Mouse (Mus musculus) granulocyte monocyte progenitor cell, adult 5-6 weeks (primary cell): ENCODE data around the gene Ppp2r5c. TPM values are rescaled to one million over a fixed set of nuclear protein-coding genes. Genes with fewer than 3 reads are reported as not detected.

ENCODE experiments used
- ATAC-seq: replicated peaks from 2 replicates; pipeline ENCODE4 v1.8.0; 2016; ENCODE audit warnings: mild to moderate bottlenecking, moderate TSS enrichment, inconsistent platforms; ENCODE audit not compliant: poor library complexity, severe bottlenecking
- total RNA-seq, 2 experiments: library from RNA; stranded (forward) in 1 of 2; stranded (reverse) in 1 of 2; fragments of 200-712, 200-1000 nt in 1 of 2; fragments of >200 nt in 1 of 2; fragmentation: Nextera tagmentation in 1 of 2; gene quantifications; 2 replicates each; pipeline ENCODE4 v1.2.3; 2014 to 2017

Ppp2r5c gene
- total RNA-seq, 2 experiments from 2014 or later: 113 to 215 TPM

- no peak for ATAC-seq
These were observed 153.5 kb downstream of the Ppp2r5c start for GRCm38 (mm10) chr12:110600225-110600991.

- peak; percentile 79 for ATAC-seq
These were observed 154.6 kb downstream of the Ppp2r5c start, which contains the start of gene Dync1h1 for GRCm38 (mm10) chr12:110601241-110602218. Dync1h1 (plus strand) TSS chr12:110601452.

- peak; percentile 62 for ATAC-seq
These were observed 159.2 kb downstream of the Ppp2r5c start for GRCm38 (mm10) chr12:110606161-110606560.

GRCm38 (mm10) chr12:110606676-110607075, 159.8 kb downstream of the Ppp2r5c start:
- ATAC-seq: no peak

- peak; percentile 89 for ATAC-seq
These were observed 161.7 kb downstream of the Ppp2r5c start for GRCm38 (mm10) chr12:110608460-110609152.

GRCm38 (mm10) chr12:110609153-110609497, 162.2 kb downstream of the Ppp2r5c start:
- no peak for ATAC-seq

GRCm38 (mm10) chr12:110610713-110611112, 163.8 kb downstream of the Ppp2r5c start:
- ATAC-seq: no peak

- ATAC-seq: no peak
These were observed 183.1 kb downstream of the Ppp2r5c start for GRCm38 (mm10) chr12:110630056-110630455.

Other genes starting within 250 kb of the Ppp2r5c start
- gene Dio3, start 168.1 kb upstream of the Ppp2r5c start, total RNA-seq (2014; fragmentation: Nextera tagmentation): not detected in 2 replicates
- not detected in 2 replicates for gene Dio3, start 168.1 kb upstream of the Ppp2r5c start, total RNA-seq (2017)
- gene Dync1h1, start 154.3 kb downstream of the Ppp2r5c start, total RNA-seq (2014; fragmentation: Nextera tagmentation): 67.0 and 91.1 TPM in 2 replicates
- gene Dync1h1, start 154.3 kb downstream of the Ppp2r5c start, total RNA-seq (2017): 78.1 and 161 TPM in 2 replicates
- not detected in 2 replicates for gene 1700001K19Rik, start 235.5 kb downstream of the Ppp2r5c start, total RNA-seq (2014; fragmentation: Nextera tagmentation)
- gene 1700001K19Rik, start 235.5 kb downstream of the Ppp2r5c start, total RNA-seq (2017): not detected in 2 replicates